Mouse (Mus musculus) CH12.LX (cell line): ENCODE results near the gene Hist1h4d. TPM values are rescaled to one million over a fixed set of nuclear protein-coding genes. Genes with fewer than 3 reads are reported as not detected.

Experiments used
- DNase-seq: peaks from one replicate; pipeline ENCODE4 v3.0.0-alpha.2; 2013; ENCODE audit errors: extremely low read depth
- H3K27ac ChIP-seq: 2 replicates; pipeline ENCODE4 v1.5.1; 2012; ENCODE audit warnings: low read depth, mild to moderate bottlenecking, control low read depth, moderate library complexity; ENCODE audit not compliant: insufficient read depth
- H3K27me3 ChIP-seq: replicated peaks from 2 replicates; pipeline ENCODE3; 2012; ENCODE audit warnings: inconsistent platforms
- H3K36me3 ChIP-seq, 2 experiments: replicated peaks in 1 of 2; 2 replicates each; pipeline versions ENCODE3 to v1.6.1; 2012; ENCODE audit warnings: inconsistent platforms in 1 of 2, low read length in 1 of 2, mild to moderate bottlenecking in 1 of 2, mixed read lengths in 1 of 2, moderate library complexity in 1 of 2; ENCODE audit not compliant: control insufficient read depth in 1 of 2, insufficient read depth in 1 of 2
- H3K4me1 ChIP-seq, 2 experiments: 2 replicates each; pipeline ENCODE4 v1.6.1; 2012; ENCODE audit warnings: inconsistent platforms in 1 of 2, moderate library complexity in 1 of 2; ENCODE audit not compliant: insufficient read depth in 2 of 2, control insufficient read depth in 1 of 2
- H3K4me2 ChIP-seq: 2 replicates; pipeline ENCODE4 v1.6.1; 2012; ENCODE audit warnings: low read depth, mild to moderate bottlenecking, control low read depth; ENCODE audit not compliant: poor library complexity, insufficient read depth, severe bottlenecking
- H3K4me3 ChIP-seq, 3 experiments: fragments of 150-350 bp in 1 of 3; sonication (generic) in 1 of 3; replicated peaks in 1 of 3; 2 replicates each; pipeline versions ENCODE3 to v1.5.1; 2011 to 2012; ENCODE audit warnings: low read depth in 2 of 3, low read length in 2 of 3, mild to moderate bottlenecking in 2 of 3, moderate library complexity in 2 of 3, control low read depth in 1 of 3, improper control_type of control experiment in 1 of 3, inconsistent platforms in 1 of 3, mixed read lengths in 1 of 3; ENCODE audit not compliant: poor library complexity in 1 of 3
- H3K79me2 ChIP-seq: replicated peaks from 2 replicates; pipeline ENCODE4 v1.6.1; 2012; ENCODE audit warnings: mild to moderate bottlenecking, moderate library complexity; ENCODE audit not compliant: control insufficient read depth, poor library complexity, insufficient read depth, severe bottlenecking; ENCODE audit errors: extremely low read depth
- H3K9ac ChIP-seq: 2 replicates; pipeline ENCODE4 v1.6.1; 2012; ENCODE audit warnings: low read depth, mild to moderate bottlenecking, control low read depth, moderate library complexity; ENCODE audit not compliant: insufficient read depth
- H3K9me3 ChIP-seq: replicated peaks from 2 replicates; pipeline ENCODE3; 2012; ENCODE audit warnings: low read length, inconsistent platforms, mixed read lengths
- BHLHE40 ChIP-seq: IDR thresholded peaks from 2 replicates; pipeline ENCODE4 v1.6.1; 2011; ENCODE audit warnings: mild to moderate bottlenecking, low read depth, low read length, improper control_type of control experiment
- CTCF ChIP-seq, 2 experiments: IDR thresholded peaks in 1 of 2; conservative IDR thresholded peaks in 1 of 2; 2 replicates each; pipeline ENCODE4 v1.5.1; 2011 to 2012; ENCODE audit warnings: low read depth in 2 of 2, low read length in 2 of 2, improper control_type of control experiment in 1 of 2, inconsistent platforms in 1 of 2, mild to moderate bottlenecking in 1 of 2, moderate library complexity in 1 of 2
- E2F4 ChIP-seq: IDR thresholded peaks from 2 replicates; pipeline ENCODE4 v1.6.1; 2011; ENCODE audit warnings: low read depth, low read length, improper control_type of control experiment; ENCODE audit not compliant: insufficient replicate concordance
- ELF1 ChIP-seq: IDR thresholded peaks from 2 replicates; pipeline ENCODE4 v1.6.1; 2014; ENCODE audit warnings: low read depth, mild to moderate bottlenecking, inconsistent platforms, low read length, improper control_type of control experiment
- GABPA ChIP-seq: IDR thresholded peaks from 2 replicates; pipeline ENCODE4 v1.6.1; 2012; ENCODE audit warnings: low read depth, low read length, improper control_type of control experiment, inconsistent platforms; ENCODE audit not compliant: insufficient replicate concordance
- IRF4 ChIP-seq: IDR thresholded peaks from 2 replicates; pipeline ENCODE4 v1.6.1; 2014; ENCODE audit warnings: low read depth, mild to moderate bottlenecking, inconsistent platforms, low read length, improper control_type of control experiment
- JUN ChIP-seq: IDR thresholded peaks from 2 replicates; pipeline ENCODE4 v1.6.1; 2011; ENCODE audit warnings: low read depth, mild to moderate bottlenecking, low read length, improper control_type of control experiment, moderate library complexity; ENCODE audit not compliant: insufficient read depth
- KAT2A ChIP-seq: IDR thresholded peaks from 2 replicates; pipeline ENCODE4 v1.6.1; 2012; ENCODE audit warnings: low read length, improper control_type of control experiment, inconsistent platforms; ENCODE audit not compliant: insufficient replicate concordance
- MXI1 ChIP-seq: IDR thresholded peaks from 2 replicates; pipeline ENCODE4 v1.6.1; 2011; ENCODE audit warnings: mild to moderate bottlenecking, low read depth, low read length, improper control_type of control experiment
- MYC ChIP-seq: IDR thresholded peaks from 2 replicates; pipeline ENCODE4 v1.6.1; 2011; ENCODE audit warnings: low read depth, mild to moderate bottlenecking, improper control_type of control experiment, low read length
- NELFE ChIP-seq: IDR thresholded peaks from 2 replicates; pipeline ENCODE4 v1.6.1; 2011; ENCODE audit warnings: low read depth, low read length, improper control_type of control experiment
- POLR2A ChIP-seq: IDR thresholded peaks from 2 replicates; pipeline ENCODE4 v1.6.1; 2011; ENCODE audit warnings: low read depth, mild to moderate bottlenecking, improper control_type of control experiment, low read length
- POLR2AphosphoS2 ChIP-seq: IDR thresholded peaks from 2 replicates; pipeline ENCODE4 v1.6.1; 2011; ENCODE audit warnings: low read depth, low read length, improper control_type of control experiment
- RAD21 ChIP-seq: IDR thresholded peaks from 2 replicates; pipeline ENCODE4 v1.6.1; 2011; ENCODE audit warnings: low read depth, mild to moderate bottlenecking, low read length, improper control_type of control experiment, moderate library complexity
- RCOR1 ChIP-seq: conservative IDR thresholded peaks from 2 replicates; pipeline ENCODE4 v1.6.1; 2012; ENCODE audit warnings: low read depth, mild to moderate bottlenecking, inconsistent platforms, low read length, improper control_type of control experiment
- SIN3A ChIP-seq: IDR thresholded peaks from 2 replicates; pipeline ENCODE4 v1.6.1; 2012; ENCODE audit warnings: low read length, improper control_type of control experiment, inconsistent platforms
- SMC3 ChIP-seq: IDR thresholded peaks from 2 replicates; pipeline ENCODE4 v1.6.1; 2011; ENCODE audit warnings: low read depth, low read length, improper control_type of control experiment
- TCF12 ChIP-seq: IDR thresholded peaks from 2 replicates; pipeline ENCODE4 v1.6.1; 2014; ENCODE audit warnings: low read depth, mild to moderate bottlenecking, inconsistent platforms, low read length, improper control_type of control experiment
- UBTF ChIP-seq: IDR thresholded peaks from 2 replicates; pipeline ENCODE4 v1.6.1; 2012; ENCODE audit warnings: low read depth, mild to moderate bottlenecking, inconsistent platforms, low read length, improper control_type of control experiment, moderate library complexity
- USF1 ChIP-seq: IDR thresholded peaks from 2 replicates; pipeline ENCODE4 v1.6.1; 2014; ENCODE audit warnings: low read depth, mild to moderate bottlenecking, inconsistent platforms, low read length, improper control_type of control experiment
- ZC3H11A ChIP-seq: IDR thresholded peaks from 2 replicates; pipeline ENCODE4 v1.6.1; 2012; ENCODE audit warnings: low read depth, mild to moderate bottlenecking, inconsistent platforms, low read length, improper control_type of control experiment
- ZKSCAN1 ChIP-seq: IDR thresholded peaks from 2 replicates; pipeline ENCODE4 v1.6.1; 2012; ENCODE audit warnings: low read depth, inconsistent platforms, low read length, improper control_type of control experiment, borderline replicate concordance
- ZMIZ1 ChIP-seq: IDR thresholded peaks from 2 replicates; pipeline ENCODE4 v1.6.1; 2012; ENCODE audit warnings: low read depth, mild to moderate bottlenecking, inconsistent platforms, low read length, improper control_type of control experiment
- ZNF384 ChIP-seq: IDR thresholded peaks from 2 replicates; pipeline ENCODE4 v1.6.1; 2012; ENCODE audit warnings: low read depth, low read length, improper control_type of control experiment, inconsistent platforms
- dilution Hi-C: fragments of 300-500 bp; cut with MboI; formaldehyde crosslinking; loops from 2 replicates; pipeline ENCODE4 v1.14.3; 2020; ENCODE audit warnings: low sequenced_read_pairs; ENCODE audit not compliant: extremely low pct_unique_long_range_greater_than_20kb, extremely low pct_ligation_motif_present
- in situ Hi-C: fragments of 300-500 bp; cut with MboI; formaldehyde crosslinking; loops from 3 replicates; pipeline ENCODE4 v1.14.3; 2019; ENCODE audit warnings: low sequenced_read_pairs, low pct_ligation_motif_present, low pct_unique_long_range_greater_than_20kb, mixed read lengths
- polyA plus RNA-seq: library from polyadenylated mRNA; unstranded; fragments of >175 nt; gene quantifications from 2 replicates; pipeline ENCODE4 v1.2.1, GENCODE M21; 2012; ENCODE audit warnings: low read depth; ENCODE audit not compliant: insufficient read length
- total RNA-seq, 2 experiments: library from RNA; depleted of rRNA; stranded (reverse); fragments of 300-350 nt in 1 of 2; fragments of >200 nt in 1 of 2; gene quantifications; 2 replicates each; pipeline ENCODE4 v1.2.3; 2012 to 2014

Gene Hist1h4d
- total and polyA plus RNA-seq, 3 experiments: 6.7 to 1,831 (median 27.7) TPM

GRCm38 (mm10) chr13:23555839-23556416 is 25.5 kb upstream of the Hist1h4d start (continued):
- TF ChIP-seq MYC (peak; percentile 74), USF1 (no peak), BHLHE40 (peak; percentile 64; the same call in 1 of the 2 replicates), TCF12 (no peak; the same call in 1 of the 2 replicates), CTCF (conservative IDR thresholded peaks at IDR 0.05 in 1 of 2, IDR thresholded peaks at IDR 0.05 in 1 of 2; ENCODE audit: low read depth in 2 of 2, low read length in 2 of 2) (no peak), E2F4 (0 out of 2 replicates have a peak, but pooled peaks have one; percentile 31), SMC3 (0 out of 2 replicates have a peak, but pooled peaks have one; percentile 15), MXI1 (peak; percentile 5; the same call in 1 of the 2 replicates), ZNF384 (peak; percentile 82)

GRCm38 (mm10) chr13:23556906-23557305 is 24.5 kb upstream of the Hist1h4d start:
- no peaks in the 10 kb centered on the region for H3K27me3 ChIP-seq
- H3K4me3 ChIP-seq: no peak overlapping the region
- dilution Hi-C loops: no loop called here
- no peak for TF ChIP-seq ZC3H11A
- no peak for TF ChIP-seq RAD21
- TF ChIP-seq JUN: no peak
- TF ChIP-seq ZMIZ1: no peak
- TF ChIP-seq NELFE: no peak
- no peak for TF ChIP-seq POLR2A
- no peak for TF ChIP-seq ZKSCAN1
- TF ChIP-seq RCOR1: no peak
- no peak for TF ChIP-seq SIN3A
- TF ChIP-seq USF1: no peak
- no peak for TF ChIP-seq SMC3
- TF ChIP-seq TCF12: no peak
- TF ChIP-seq IRF4: no peak
- TF ChIP-seq UBTF: no peak
- no peak for TF ChIP-seq ZNF384
- TF ChIP-seq ELF1: no peak
- no peak for TF ChIP-seq POLR2AphosphoS2
- TF ChIP-seq GABPA: no peak
- no peak for TF ChIP-seq KAT2A
- TF ChIP-seq, all 38 proteins: peak for 0
- peak overlapping the region; percentile 74 for H3K4me2 ChIP-seq
- H3K4me1 ChIP-seq: peaks cover 4 to 23% of the 10 kb centered on the region in 2 experiments; a peak in 3 of 4 replicates
- H3K79me2 ChIP-seq: no peaks in the 10 kb centered on the region
- no peaks in the 10 kb centered on the region for H3K9me3 ChIP-seq
- DNase-seq: no peak
- H3K9ac ChIP-seq: peak overlapping the region; percentile 58; the same call in 1 of the 2 replicates
- peak overlapping the region; percentile 70 for H3K27ac ChIP-seq
- H3K36me3 ChIP-seq: no peaks in the 10 kb centered on the region
- in situ Hi-C loops: loop anchor here (25.0 kb wide), 1 partner anchor 1820 kb away; the partner anchor contains the start of gene Hist1h4j
